Mouse (Mus musculus) cortical plate, adult 2 months (tissue): ENCODE measurements around the gene Plekha3. TPM values are rescaled to one million over a fixed set of nuclear protein-coding genes. Genes with fewer than 3 reads are reported as not detected.

Source experiments
- H3K27ac ChIP-seq: fragments of 200-500 bp; 2 replicates; pipeline ENCODE4 v1.5.1; 2012; ENCODE audit warnings: low read length, control low read depth, inconsistent platforms; ENCODE audit not compliant: insufficient read depth
- H3K4me1 ChIP-seq: fragments of 200-500 bp; 2 replicates; pipeline ENCODE4 v1.6.1; 2011; ENCODE audit warnings: low read length; ENCODE audit not compliant: control insufficient read depth, insufficient read depth
- H3K4me3 ChIP-seq: fragments of 200-500 bp; 2 replicates; pipeline ENCODE4 v1.5.1; 2011; ENCODE audit warnings: mild to moderate bottlenecking, low read length, control low read depth; ENCODE audit not compliant: insufficient read depth
- CTCF ChIP-seq: fragments of 200-500 bp; IDR thresholded peaks from 2 replicates; pipeline ENCODE4 v1.5.1; 2011; ENCODE audit warnings: mild to moderate bottlenecking, control low read depth, low read length; ENCODE audit not compliant: insufficient read depth; ENCODE audit errors: extremely low read depth
- POLR2A ChIP-seq: fragments of 200-500 bp; IDR thresholded peaks from 2 replicates; pipeline ENCODE4 v1.6.1; 2011; ENCODE audit warnings: mild to moderate bottlenecking, low read length, control low read depth; ENCODE audit not compliant: insufficient read depth; ENCODE audit errors: extremely low read depth
- polyA plus RNA-seq: library from polyadenylated mRNA; depleted of rRNA; stranded (reverse); fragments of >200 nt; gene quantifications from 2 replicates; pipeline ENCODE4 v1.2.3, GENCODE M21; 2012; rRNA removed

The Plekha3 gene
- polyA plus RNA-seq, 1 experiment: 31.3 TPM

- H3K4me3 ChIP-seq: no peak overlapping the region
- TF ChIP-seq CTCF (no peak), POLR2A (no peak)
- no peak overlapping the region for H3K27ac ChIP-seq
- peaks cover 3% of the 10 kb centered on the region; the same call in 1 of the 2 replicates for H3K4me1 ChIP-seq
These were observed 20.2 kb downstream of the Plekha3 start for GRCm38 (mm10) chr2:76695290-76695689.

- H3K4me3 ChIP-seq: no peak overlapping the region
- no peak for TF ChIP-seq POLR2A
- no peak for TF ChIP-seq CTCF
- H3K27ac ChIP-seq: no peak overlapping the region
- no peaks in the 10 kb centered on the region for H3K4me1 ChIP-seq
These were observed 27.1 kb downstream of the Plekha3 start for GRCm38 (mm10) chr2:76702188-76702587.

GRCm38 (mm10) chr2:76702751-76703150 lies 27.7 kb downstream of the Plekha3 start:
- TF ChIP-seq POLR2A (no peak), CTCF (no peak)
- H3K4me3 ChIP-seq: no peak overlapping the region
- no peak overlapping the region for H3K27ac ChIP-seq
- no peaks in the 10 kb centered on the region for H3K4me1 ChIP-seq

GRCm38 (mm10) chr2:76705655-76706054 lies 30.6 kb downstream of the Plekha3 start:
- no peaks in the 10 kb centered on the region for H3K4me1 ChIP-seq
- no peak overlapping the region for H3K4me3 ChIP-seq
- TF ChIP-seq POLR2A: no peak
- no peak for TF ChIP-seq CTCF
- no peak overlapping the region for H3K27ac ChIP-seq

- H3K27ac ChIP-seq: no peak overlapping the region
- H3K4me3 ChIP-seq: no peak overlapping the region
- TF ChIP-seq CTCF: no peak
- H3K4me1 ChIP-seq: no peaks in the 10 kb centered on the region
These were observed 33.4 kb downstream of the Plekha3 start for GRCm38 (mm10) chr2:76708512-76708911.

- no peak overlapping the region for H3K4me3 ChIP-seq
- H3K27ac ChIP-seq: no peak overlapping the region
- H3K4me1 ChIP-seq: no peaks in the 10 kb centered on the region
- TF ChIP-seq CTCF: no peak
- TF ChIP-seq POLR2A: no peak
These were observed 39.9 kb downstream of the Plekha3 start for GRCm38 (mm10) chr2:76714984-76715383.

GRCm38 (mm10) chr2:76719650-76720049 lies 44.6 kb downstream of the Plekha3 start:
- no peak for TF ChIP-seq POLR2A
- TF ChIP-seq CTCF: no peak
- no peak overlapping the region for H3K27ac ChIP-seq
- H3K4me3 ChIP-seq: no peak overlapping the region

More at GRCm38 (mm10) chr2:76719650-76720049, 44.6 kb downstream of the Plekha3 start:
- no peaks in the 10 kb centered on the region for H3K4me1 ChIP-seq

Other genes starting within 250 kb of the Plekha3 start
- 19.5 and 20.0 TPM in 2 replicates for gene Prkra, start 27.3 kb upstream of the Plekha3 start, polyA plus RNA-seq
- gene Pjvk, start 26.8 kb upstream of the Plekha3 start, polyA plus RNA-seq: 0.08 TPM in 1 of 2 replicates, not detected in the other
- 8.8 and 9.0 TPM in 2 replicates for gene Fkbp7, start 2.2 kb upstream of the Plekha3 start, polyA plus RNA-seq